Mouse (Mus musculus) limb, embryonic 13.5 days (tissue): ENCODE data around the gene Tpbpa. TPM values are rescaled to one million over a fixed set of nuclear protein-coding genes. Genes with fewer than 3 reads are reported as not detected.
"Not testable (repeated sequence)": the region's sequence is repeated elsewhere in the genome, so short reads cannot be mapped to it uniquely, and the experiment has no call there.

ENCODE experiments used
- ATAC-seq: fragments of 200-750 bp; cut with Nextera tagmentation; 2 replicates; pipeline ENCODE4 v1.8.0; 2017; ENCODE audit warnings: low read depth, moderate number of reproducible peaks, moderate TSS enrichment; ENCODE audit not compliant: low FRiP score
- H3K27ac ChIP-seq: fragments of 300-500 bp; sonication (generic); 2 replicates; pipeline ENCODE4 v1.5.1; 2015; ENCODE audit warnings: inconsistent platforms, mild to moderate bottlenecking, moderate library complexity
- H3K27me3 ChIP-seq: fragments of 300-500 bp; sonication (generic); 2 replicates; pipeline ENCODE4 v1.6.1; 2015; ENCODE audit warnings: mild to moderate bottlenecking, inconsistent platforms
- H3K36me3 ChIP-seq: fragments of 300-500 bp; sonication (generic); 2 replicates; pipeline ENCODE4 v1.6.1; 2015; ENCODE audit warnings: inconsistent platforms, mild to moderate bottlenecking, moderate library complexity
- H3K4me1 ChIP-seq: fragments of 300-500 bp; sonication (generic); 2 replicates; pipeline ENCODE4 v1.6.1; 2015; ENCODE audit warnings: inconsistent platforms
- H3K4me2 ChIP-seq: fragments of 300-500 bp; sonication (generic); replicated peaks from 2 replicates; pipeline ENCODE4 v1.6.1; 2015; ENCODE audit warnings: inconsistent platforms, mild to moderate bottlenecking, moderate library complexity
- H3K4me3 ChIP-seq: fragments of 300-500 bp; sonication (generic); 2 replicates; pipeline ENCODE4 v1.5.1; 2015; ENCODE audit warnings: moderate library complexity, mild to moderate bottlenecking, inconsistent platforms
- H3K9ac ChIP-seq: fragments of 300-500 bp; sonication (generic); 2 replicates; pipeline ENCODE4 v1.6.1; 2015; ENCODE audit warnings: mild to moderate bottlenecking, inconsistent platforms
- H3K9me3 ChIP-seq: fragments of 300-500 bp; sonication (generic); 2 replicates; pipeline ENCODE4 v1.6.1; 2016; ENCODE audit warnings: inconsistent platforms
- WGBS: fragments of 180-500 bp; shearing (Covaris S2); methylation state at CpG from one replicate; pipeline ENCODE4 v1.1.7; 2015; 5-methylcytosine and 5-hydroxymethylcytosine counted together
- polyA plus RNA-seq: library from polyadenylated mRNA; unstranded; fragments of >200 nt; fragmentation: Nextera tagmentation; extraction: Ambion mirVana; gene quantifications from 2 replicates; pipeline ENCODE4 v1.2.1, GENCODE M21; 2015

The Tpbpa gene
- polyA plus RNA-seq, result not detected in 2 replicates

DNA sequence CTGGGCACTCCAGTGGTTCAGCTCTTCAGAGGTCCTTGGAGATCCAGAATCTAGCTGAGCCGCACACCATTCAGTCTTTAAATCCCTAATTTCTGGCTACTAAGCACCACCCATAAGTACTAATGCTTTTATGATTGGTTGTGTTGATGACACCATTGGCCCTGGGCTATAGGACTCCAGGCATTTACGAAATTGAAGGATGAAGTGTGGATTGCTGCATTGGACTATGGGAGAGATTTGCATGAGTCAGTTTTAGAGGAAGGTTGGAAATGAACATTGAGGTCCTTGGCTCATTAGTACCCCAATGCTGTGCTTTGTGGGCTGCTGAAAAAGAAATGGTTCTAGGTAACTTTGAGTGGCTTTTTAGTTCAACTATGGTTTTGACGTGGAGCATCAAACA lies at the start of gene Tpbpa:
Gene Tpbpa (minus strand): TSS at position 101 of the 400 bp plus-strand sequence.
- H3K4me2 ChIP-seq, H3K9me3 ChIP-seq, ATAC-seq, H3K9ac ChIP-seq, H3K27me3 ChIP-seq, H3K27ac ChIP-seq, H3K4me1 ChIP-seq, H3K36me3 ChIP-seq, H3K4me3 ChIP-seq: not testable (repeated sequence)
- WGBS, result 74% methylated on average over 3 of the region's 3 CpGs

DNA sequence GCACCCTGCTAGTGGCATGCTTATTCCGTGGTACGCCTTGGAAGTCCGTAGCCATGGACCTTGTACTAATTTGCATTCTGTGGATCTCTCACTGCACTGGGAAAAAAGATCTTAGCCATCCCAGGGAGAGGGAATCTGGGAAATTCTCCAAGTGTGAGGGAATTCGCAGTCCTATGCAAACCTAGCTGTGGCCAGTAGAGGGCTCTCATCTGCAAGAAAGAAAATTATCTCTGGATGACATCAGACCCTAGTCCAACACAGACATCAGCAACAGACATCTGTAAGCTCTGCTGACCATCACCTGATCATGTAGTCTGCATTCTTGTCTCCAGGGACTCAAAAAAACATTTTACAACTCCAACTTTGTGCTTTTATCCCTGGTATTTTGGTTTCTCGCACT lies 45.1 kb upstream of the Tpbpa start:
- WGBS, result 76% methylated on average over 5 of the region's 5 CpGs
- H3K4me3 ChIP-seq, H3K27ac ChIP-seq, H3K27me3 ChIP-seq, H3K36me3 ChIP-seq, H3K4me1 ChIP-seq, H3K9ac ChIP-seq, H3K4me2 ChIP-seq, ATAC-seq, H3K9me3 ChIP-seq: not testable (repeated sequence)

DNA sequence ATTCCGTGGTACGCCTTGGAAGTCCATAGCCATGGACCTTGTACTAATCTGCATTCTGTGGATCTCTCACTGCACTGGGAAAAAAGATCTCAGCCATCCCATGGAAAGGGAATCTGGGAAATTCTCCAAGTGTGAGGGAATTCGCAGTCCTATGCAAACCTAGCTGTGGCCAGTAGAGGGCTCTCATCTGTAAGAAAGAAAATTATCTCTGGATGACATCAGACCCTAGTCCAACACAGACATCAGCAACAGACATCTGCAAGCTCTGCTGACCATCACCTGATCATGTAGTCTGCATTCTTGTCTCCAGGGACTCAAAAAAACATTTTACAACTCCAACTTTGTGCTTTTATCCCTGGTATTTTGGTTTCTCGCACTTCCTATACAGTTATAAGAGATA lies 30.5 kb upstream of the Tpbpa start:
- not testable (repeated sequence) for H3K9ac ChIP-seq, H3K27me3 ChIP-seq, H3K27ac ChIP-seq, H3K4me1 ChIP-seq, H3K4me2 ChIP-seq, H3K36me3 ChIP-seq, ATAC-seq, H3K4me3 ChIP-seq, H3K9me3 ChIP-seq
- WGBS, result 72% methylated on average over 4 of the region's 4 CpGs

DNA sequence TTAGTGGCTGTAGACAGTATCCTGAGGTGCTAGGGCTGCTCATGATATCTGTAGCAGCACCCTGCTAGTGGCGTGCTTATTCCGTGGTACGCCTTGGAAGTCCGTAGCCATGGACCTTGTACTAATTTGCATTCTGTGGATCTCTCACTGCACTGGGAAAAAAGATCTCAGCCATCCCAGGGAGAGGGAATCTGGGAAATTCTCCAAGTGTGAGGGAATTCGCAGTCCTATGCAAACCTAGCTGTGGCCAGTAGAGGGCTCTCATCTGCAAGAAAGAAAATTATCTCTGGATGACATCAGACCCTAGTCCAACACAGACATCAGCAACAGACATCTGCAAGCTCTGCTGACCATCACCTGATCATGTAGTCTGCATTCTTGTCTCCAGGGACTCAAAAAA lies 22.2 kb upstream of the Tpbpa start:
- H3K27me3 ChIP-seq, ATAC-seq, H3K4me1 ChIP-seq, H3K36me3 ChIP-seq, H3K9ac ChIP-seq, H3K27ac ChIP-seq, H3K4me2 ChIP-seq, H3K4me3 ChIP-seq, H3K9me3 ChIP-seq: not testable (repeated sequence)
- WGBS, result 29% methylated on average over 5 of the region's 5 CpGs

DNA sequence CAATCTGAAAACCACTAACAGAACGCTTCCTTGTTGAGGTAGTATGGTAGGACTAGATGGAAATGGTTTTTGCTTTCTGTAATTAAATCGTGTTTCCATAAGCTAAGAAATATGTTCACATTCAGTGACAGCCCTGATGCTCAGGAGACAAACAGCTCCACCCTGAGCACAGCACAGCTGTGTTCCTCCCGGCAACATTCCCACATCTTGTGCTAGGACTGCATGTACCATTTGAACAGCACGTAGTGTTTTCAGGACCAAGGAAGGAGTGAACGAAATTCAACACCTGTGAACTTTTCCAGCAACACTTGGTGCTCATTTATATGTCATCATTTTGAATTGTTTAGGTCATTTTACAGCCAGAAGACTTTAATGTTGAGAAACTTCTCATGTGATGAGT lies 19.9 kb upstream of the Tpbpa start:
- no peak overlapping the region for H3K4me2 ChIP-seq
- no peaks in the 10 kb centered on the region for H3K4me1 ChIP-seq
- H3K36me3 ChIP-seq, result no peaks in the 10 kb centered on the region
- 63% methylated on average over 5 of the region's 5 CpGs for WGBS
- H3K27me3 ChIP-seq, result no peaks in the 10 kb centered on the region
- H3K9me3 ChIP-seq, result peaks cover 3% of the 10 kb centered on the region
- H3K9ac ChIP-seq, result no peak overlapping the region
- H3K4me3 ChIP-seq, result no peak overlapping the region
- no peak overlapping the region for H3K27ac ChIP-seq
- ATAC-seq, result no peak

DNA sequence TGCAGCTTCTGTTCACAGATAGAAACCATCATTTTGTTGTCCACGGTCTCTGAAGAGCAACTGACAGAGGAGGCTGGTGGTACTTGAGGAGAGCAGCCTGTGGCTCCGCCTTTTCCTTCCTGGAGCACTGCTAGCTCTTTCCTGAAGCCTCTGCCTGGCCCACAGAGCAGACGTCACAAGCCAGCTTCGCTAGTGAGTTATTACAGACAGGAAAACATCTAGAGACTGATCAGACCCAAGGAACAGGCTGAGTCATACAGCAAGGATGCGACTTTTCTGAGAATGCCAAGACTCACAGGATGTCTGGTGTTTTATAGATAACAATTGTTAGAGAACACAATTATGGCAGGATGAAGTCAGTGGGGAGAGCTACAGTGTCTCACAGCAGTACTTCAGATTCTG lies 5.3 kb downstream of the Tpbpa start, which contains the start of the genes Gm49391 and Ctla2a:
Gene Gm49391 (minus strand): TSS at position 72 of the 402 bp plus-strand sequence.
Gene Ctla2a (minus strand): TSS at position 126 of the 402 bp plus-strand sequence.
- Histone ChIP-seq H3K27me3 (no peaks in the 10 kb centered on the region), H3K4me1 (no peaks in the 10 kb centered on the region), H3K27ac (no peak within 1 kb of the TSS), H3K9ac (no peak within 1 kb of the TSS), H3K9me3 (no peaks in the 10 kb centered on the region; the same call in 1 of the 2 replicates), H3K4me3 (no peak within 1 kb of the TSS), H3K36me3 (no peaks in the 10 kb centered on the region), H3K4me2 (no peak within 1 kb of the TSS)
- ATAC-seq, result no peak
- 69% methylated on average over 5 of the region's 5 CpGs for WGBS

DNA sequence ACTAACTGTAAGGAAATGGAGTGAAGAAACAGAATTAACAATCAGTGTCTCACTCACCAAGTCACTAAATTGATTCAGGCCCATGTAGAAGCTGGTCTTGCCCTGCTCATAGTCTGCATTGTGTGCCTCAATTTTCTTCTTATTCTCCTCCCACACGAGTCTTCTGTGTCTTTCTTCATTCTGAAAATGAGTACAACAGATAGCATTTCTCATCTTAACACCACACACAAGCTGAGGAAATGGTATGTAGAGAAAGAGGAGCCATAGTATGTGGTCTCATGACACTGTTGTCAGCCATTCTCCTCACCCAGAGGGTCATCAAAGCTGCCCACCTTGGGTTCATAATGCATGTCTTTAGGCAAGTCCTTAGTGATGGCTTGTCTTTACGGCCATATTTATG lies 6.3 kb downstream of the Tpbpa start, which contains the start of gene Gm49393:
Gene Gm49393 (minus strand): TSS at position 101 of the 400 bp plus-strand sequence.
- H3K36me3 ChIP-seq, H3K4me1 ChIP-seq, ATAC-seq, H3K27me3 ChIP-seq, H3K9ac ChIP-seq, H3K4me3 ChIP-seq, H3K27ac ChIP-seq, H3K4me2 ChIP-seq, H3K9me3 ChIP-seq: not testable (repeated sequence)
- 68% methylated on average over 2 of the region's 2 CpGs for WGBS

DNA sequence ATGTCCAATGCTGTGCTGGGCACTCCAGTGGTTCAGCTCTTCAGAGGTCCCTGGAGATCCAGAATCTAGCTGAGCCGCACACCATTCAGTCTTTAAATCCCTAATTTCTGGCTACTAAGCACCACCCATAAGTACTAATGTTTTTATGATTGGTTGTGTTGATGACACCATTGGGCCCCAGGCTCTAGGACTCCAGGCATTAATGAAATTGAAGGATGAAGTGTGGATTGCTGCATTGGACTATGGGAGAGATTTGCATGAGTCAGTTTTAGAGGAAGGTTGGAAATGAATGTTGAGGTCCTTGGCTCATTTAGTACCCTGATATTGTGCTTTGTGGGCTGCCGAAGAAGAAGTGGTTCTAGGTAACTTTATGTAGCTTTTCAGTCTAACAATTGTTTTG lies 37.0 kb downstream of the Tpbpa start, which contains the start of gene Tpbpb:
Gene Tpbpb (minus strand): TSS at position 101 of the 400 bp plus-strand sequence.
- H3K4me2 ChIP-seq, H3K9me3 ChIP-seq, H3K4me3 ChIP-seq, H3K27ac ChIP-seq, H3K9ac ChIP-seq, H3K27me3 ChIP-seq, H3K36me3 ChIP-seq, H3K4me1 ChIP-seq, ATAC-seq: not testable (repeated sequence)
- 87% methylated on average over 2 of the region's 2 CpGs for WGBS

DNA sequence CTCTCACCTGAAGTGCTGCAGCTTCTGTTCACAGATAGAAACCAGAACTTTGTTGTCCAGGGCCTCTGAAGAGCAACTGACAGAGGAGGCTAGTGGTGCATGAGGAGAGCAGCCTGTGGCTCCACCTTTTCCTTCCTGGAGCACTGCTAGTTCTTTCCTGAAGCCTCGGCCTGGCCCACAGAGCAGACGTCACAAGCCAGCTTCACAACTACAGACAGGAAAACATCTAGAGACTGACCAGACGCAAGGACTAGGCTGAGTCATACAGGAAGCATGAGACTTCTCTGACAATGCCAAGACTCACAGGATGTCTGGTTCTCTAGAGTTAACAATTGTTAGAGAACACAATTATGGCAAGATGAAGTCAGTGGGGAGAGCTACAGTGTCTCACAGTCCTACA lies 44.5 kb downstream of the Tpbpa start, which contains the start of gene Ctla2b:
Gene Ctla2b (minus strand): TSS at position 120 of the 400 bp plus-strand sequence.
- 76% methylated on average over 3 of the region's 3 CpGs for WGBS
- no peaks in the 10 kb centered on the region for H3K36me3 ChIP-seq
- no peak within 1 kb of the TSS for H3K27ac ChIP-seq
- ATAC-seq, result no peak
- H3K4me1 ChIP-seq, result no peaks in the 10 kb centered on the region
- H3K27me3 ChIP-seq, result no peaks in the 10 kb centered on the region
- 0 out of 2 replicates have a peak, but pooled peaks cover 2% of the 10 kb centered on the region for H3K9me3 ChIP-seq
- no peak within 1 kb of the TSS for H3K4me2 ChIP-seq
- no peak within 1 kb of the TSS for H3K4me3 ChIP-seq
- H3K9ac ChIP-seq, result no peak within 1 kb of the TSS

DNA sequence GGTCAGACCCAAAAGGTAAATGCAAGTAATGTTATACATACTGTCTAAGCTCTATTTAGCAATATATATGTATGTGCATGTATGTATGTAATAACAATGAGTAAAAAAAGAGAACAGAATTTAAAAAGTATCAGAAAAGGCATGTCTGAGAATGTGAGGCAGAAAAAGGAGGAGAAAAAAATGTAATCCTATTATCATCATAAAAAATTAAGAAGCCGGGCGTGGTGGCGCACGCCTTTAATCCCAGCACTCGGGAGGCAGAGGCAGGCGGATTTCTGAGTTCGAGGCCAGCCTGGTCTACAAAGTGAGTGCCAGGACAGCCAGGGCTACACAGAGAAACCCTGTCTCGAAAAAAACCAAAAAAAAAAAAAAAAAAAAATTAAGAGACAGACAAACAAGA lies 45.0 kb downstream of the Tpbpa start, which contains the start of gene Gm49392:
Gene Gm49392 (minus strand): TSS at position 101 of the 400 bp plus-strand sequence.
- WGBS, result 85% methylated on average over 8 of the region's 8 CpGs
- not testable (repeated sequence) for H3K4me1 ChIP-seq, ATAC-seq, H3K36me3 ChIP-seq, H3K9ac ChIP-seq, H3K4me3 ChIP-seq, H3K9me3 ChIP-seq, H3K27me3 ChIP-seq, H3K4me2 ChIP-seq, H3K27ac ChIP-seq

DNA sequence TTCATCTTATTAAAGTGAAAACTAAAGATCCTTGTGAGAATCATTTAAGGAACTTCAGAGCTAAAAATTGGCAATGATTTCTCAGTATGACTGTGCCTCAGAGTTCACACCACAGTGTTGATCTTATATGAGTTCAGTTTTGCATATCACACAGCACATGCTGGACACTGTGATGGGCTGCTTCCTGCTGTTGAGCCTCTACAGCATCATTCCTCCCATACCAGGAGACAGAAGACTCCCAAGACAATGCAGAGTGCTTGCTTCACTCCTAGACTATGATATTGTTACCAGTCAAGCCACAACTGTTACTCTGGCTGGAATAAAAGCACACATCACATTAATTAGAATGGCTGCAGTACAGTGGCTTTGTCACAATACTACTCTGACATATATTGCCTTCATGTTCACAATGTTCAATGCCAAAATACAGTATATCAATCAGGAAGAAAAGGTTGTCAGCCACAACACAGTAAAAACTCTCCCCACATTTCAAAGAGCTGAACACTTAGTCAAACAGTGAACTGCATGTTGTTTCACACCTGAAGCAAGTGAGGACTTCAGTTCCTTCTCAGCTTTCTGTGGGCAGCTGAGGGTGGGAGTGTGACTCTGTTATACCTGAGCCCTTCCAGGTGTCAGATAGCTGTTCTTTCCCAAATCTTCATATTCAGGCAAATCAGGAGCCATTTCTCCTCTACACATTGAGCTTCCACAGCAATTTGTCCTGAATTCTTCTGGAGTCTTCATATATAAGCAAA lies 46.2 kb downstream of the Tpbpa start:
- Histone ChIP-seq H3K4me2 (no peak overlapping the region), H3K27ac (no peak overlapping the region), H3K4me1 (no peaks in the 10 kb centered on the region), H3K27me3 (no peaks in the 10 kb centered on the region), H3K9ac (no peak overlapping the region), H3K9me3 (no peaks in the 10 kb centered on the region), H3K36me3 (no peaks in the 10 kb centered on the region), H3K4me3 (no peak overlapping the region)
- no peak for ATAC-seq

DNA sequence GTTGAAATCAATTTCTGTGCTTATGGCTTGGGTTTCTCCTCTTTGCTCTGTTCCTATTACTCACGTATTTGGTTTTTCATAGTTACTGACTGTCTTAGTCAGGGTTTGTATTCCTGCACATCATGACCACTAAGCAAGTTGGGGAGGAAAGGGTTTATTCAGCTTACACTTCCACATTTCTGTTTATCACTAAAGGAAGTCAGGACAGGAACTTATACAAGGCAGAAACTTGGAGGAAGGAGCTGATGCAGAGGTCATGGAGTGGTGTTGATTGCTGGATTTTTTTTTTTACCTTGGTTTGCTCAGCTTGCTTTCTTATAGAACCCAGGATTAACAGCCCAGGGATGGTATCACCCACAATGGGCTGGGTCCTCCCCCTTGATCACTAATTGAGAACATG lies 49.5 kb downstream of the Tpbpa start:
- Histone ChIP-seq H3K9me3 (no peaks in the 10 kb centered on the region), H3K9ac (no peak overlapping the region), H3K4me3 (no peak overlapping the region), H3K4me2 (no peak overlapping the region), H3K36me3 (no peaks in the 10 kb centered on the region), H3K27me3 (no peaks in the 10 kb centered on the region), H3K4me1 (no peaks in the 10 kb centered on the region), H3K27ac (no peak overlapping the region)
- ATAC-seq, result no peak
- WGBS, result 94% methylated on average over 1 of the region's 1 CpGs
